Mouse (Mus musculus) kidney, embryonic 16.5 days (tissue): ENCODE results near the gene Yy1. TPM values are rescaled to one million over a fixed set of nuclear protein-coding genes. Genes with fewer than 3 reads are reported as not detected.

Experiments
- ATAC-seq: fragments of 200-750 bp; cut with Nextera tagmentation; 2 replicates; pipeline ENCODE4 v1.8.0; 2017; ENCODE audit warnings: moderate TSS enrichment; ENCODE audit not compliant: low FRiP score, low TSS enrichment
- H3K27ac ChIP-seq: fragments of 300-500 bp; sonication (generic); 2 replicates; pipeline ENCODE4 v1.5.1; 2014; ENCODE audit warnings: low read length
- H3K27me3 ChIP-seq: fragments of 300-500 bp; sonication (generic); 2 replicates; pipeline ENCODE4 v1.6.1; 2014; ENCODE audit warnings: low read length, control low read depth, mixed read lengths; ENCODE audit not compliant: insufficient read depth
- H3K36me3 ChIP-seq: fragments of 300-500 bp; sonication (generic); 2 replicates; pipeline ENCODE4 v1.6.1; 2014; ENCODE audit warnings: low read length, control low read depth, mixed read lengths; ENCODE audit not compliant: insufficient read depth
- H3K4me1 ChIP-seq: fragments of 300-500 bp; sonication (generic); 2 replicates; pipeline ENCODE4 v1.6.1; 2014; ENCODE audit warnings: low read length, control low read depth, mixed read lengths; ENCODE audit not compliant: insufficient read depth
- H3K4me2 ChIP-seq: fragments of 300-500 bp; sonication (generic); replicated peaks from 2 replicates; pipeline ENCODE4 v1.6.1; 2014; ENCODE audit warnings: low read depth, low read length
- H3K4me3 ChIP-seq: fragments of 300-500 bp; sonication (generic); 2 replicates; pipeline ENCODE4 v1.5.1; 2014; ENCODE audit warnings: mild to moderate bottlenecking, low read length
- H3K9ac ChIP-seq: fragments of 300-500 bp; sonication (generic); replicated peaks from 2 replicates; pipeline ENCODE4 v1.6.1; 2014; ENCODE audit warnings: low read length
- H3K9me3 ChIP-seq: fragments of 300-500 bp; sonication (generic); 2 replicates; pipeline ENCODE4 v1.6.1; 2016; ENCODE audit warnings: low read length, control low read depth
- WGBS: fragments of 180-500 bp; shearing (Covaris S2); extraction: QIAGEN DNeasy Blood & Tissue Kit; methylation state at CpG from one replicate; pipeline ENCODE4 v1.1.7; 2014; 5-methylcytosine and 5-hydroxymethylcytosine counted together
- polyA plus RNA-seq: library from polyadenylated mRNA; unstranded; fragments of >200 nt; fragmentation: Nextera tagmentation; extraction: Ambion mirVana; gene quantifications from 2 replicates; pipeline ENCODE4 v1.2.1, GENCODE M21; 2015

The Yy1 gene
- polyA plus RNA-seq, 1 experiment from 2014 or later, result 16.9 TPM

DNA sequence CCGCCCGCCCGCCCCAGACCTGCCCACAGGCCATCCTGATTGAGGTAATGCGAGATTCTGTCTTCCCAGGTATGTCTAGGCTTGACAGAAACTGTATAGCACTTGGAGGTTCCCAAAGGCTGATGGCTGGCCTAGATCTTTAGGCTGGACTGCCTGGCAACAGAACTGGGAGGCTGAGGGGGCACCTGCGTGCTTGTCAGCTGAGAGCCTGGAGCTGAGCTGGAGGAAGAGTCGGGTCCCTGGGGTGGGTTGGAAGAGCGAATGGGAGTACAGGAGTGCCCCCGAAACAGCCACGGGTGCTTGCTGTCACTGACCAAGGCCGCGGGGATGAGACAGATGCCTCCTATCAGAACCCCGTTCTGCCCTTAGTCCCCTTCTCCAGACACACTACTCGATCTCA, 34.1 kb upstream of the Yy1 start:
- Histone ChIP-seq H3K36me3 (no peaks in the 10 kb centered on the region), H3K4me2 (no peak overlapping the region), H3K27ac (no peak overlapping the region), H3K9me3 (no peaks in the 10 kb centered on the region), H3K4me1 (peaks cover 8% of the 10 kb centered on the region), H3K9ac (no peak overlapping the region), H3K4me3 (no peak overlapping the region), H3K27me3 (no peaks in the 10 kb centered on the region)
- ATAC-seq, result no peak
- 84% methylated on average over 13 of the region's 13 CpGs for WGBS

GRCm38 (mm10) chr12:108759266-108759665, 33.5 kb upstream of the Yy1 start:
- Histone ChIP-seq H3K27me3 (no peaks in the 10 kb centered on the region), H3K4me1 (peaks cover 8% of the 10 kb centered on the region), H3K9ac (no peak overlapping the region), H3K36me3 (no peaks in the 10 kb centered on the region), H3K4me3 (no peak overlapping the region), H3K27ac (no peak overlapping the region), H3K4me2 (no peak overlapping the region), H3K9me3 (no peaks in the 10 kb centered on the region)
- no peak for ATAC-seq
- WGBS, result 81% methylated on average over 11 of the region's 11 CpGs

DNA sequence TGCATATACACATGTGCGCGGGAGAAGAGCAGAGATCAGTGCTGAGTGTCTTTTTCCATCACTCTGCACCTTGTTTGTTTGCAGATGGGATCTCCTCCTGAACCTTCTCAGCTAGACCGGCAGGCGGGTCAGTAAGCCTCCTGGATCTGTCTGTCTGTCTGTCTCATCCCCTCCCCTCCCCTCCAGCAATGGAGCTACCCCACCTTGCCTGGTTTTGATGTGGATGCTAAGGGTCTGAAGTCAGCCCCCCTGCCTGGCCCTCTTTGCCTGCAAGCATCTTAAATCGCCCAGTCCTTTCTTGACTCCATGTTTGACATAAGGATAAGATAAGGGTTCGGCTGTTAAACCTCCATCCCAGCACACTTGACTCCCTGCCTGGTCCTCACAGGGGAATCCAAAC, 32.8 kb upstream of the Yy1 start:
- Histone ChIP-seq H3K4me3 (no peak overlapping the region), H3K9ac (0 out of 2 replicates have a peak overlapping the region, but pooled peaks have one; percentile 25), H3K9me3 (no peaks in the 10 kb centered on the region), H3K4me1 (peaks cover 10% of the 10 kb centered on the region), H3K4me2 (no peak overlapping the region), H3K27ac (no peak overlapping the region), H3K27me3 (no peaks in the 10 kb centered on the region), H3K36me3 (no peaks in the 10 kb centered on the region)
- WGBS, result 83% methylated on average over 6 of the region's 6 CpGs
- ATAC-seq, result no peak

- Histone ChIP-seq H3K9me3 (no peaks in the 10 kb centered on the region), H3K4me1 (peaks cover 15% of the 10 kb centered on the region), H3K27me3 (no peaks in the 10 kb centered on the region), H3K36me3 (no peaks in the 10 kb centered on the region), H3K27ac (no peak overlapping the region; the same call in 1 of the 2 replicates), H3K9ac (no peak overlapping the region), H3K4me3 (no peak overlapping the region), H3K4me2 (no peak overlapping the region)
- ATAC-seq, result no peak
- WGBS, result 70% methylated on average over 9 of the region's 9 CpGs
These were observed 32.2 kb upstream of the Yy1 start for GRCm38 (mm10) chr12:108760500-108761020.

- no peak for ATAC-seq
- Histone ChIP-seq H3K9ac (no peak overlapping the region), H3K4me2 (no peak overlapping the region), H3K4me1 (peaks cover 21% of the 10 kb centered on the region), H3K4me3 (no peak overlapping the region), H3K36me3 (no peaks in the 10 kb centered on the region), H3K9me3 (no peaks in the 10 kb centered on the region), H3K27me3 (no peaks in the 10 kb centered on the region), H3K27ac (peak overlapping the region; percentile 27)
- 55% methylated on average over 4 of the region's 4 CpGs for WGBS
These were observed 31.6 kb upstream of the Yy1 start for GRCm38 (mm10) chr12:108761209-108761608.

DNA sequence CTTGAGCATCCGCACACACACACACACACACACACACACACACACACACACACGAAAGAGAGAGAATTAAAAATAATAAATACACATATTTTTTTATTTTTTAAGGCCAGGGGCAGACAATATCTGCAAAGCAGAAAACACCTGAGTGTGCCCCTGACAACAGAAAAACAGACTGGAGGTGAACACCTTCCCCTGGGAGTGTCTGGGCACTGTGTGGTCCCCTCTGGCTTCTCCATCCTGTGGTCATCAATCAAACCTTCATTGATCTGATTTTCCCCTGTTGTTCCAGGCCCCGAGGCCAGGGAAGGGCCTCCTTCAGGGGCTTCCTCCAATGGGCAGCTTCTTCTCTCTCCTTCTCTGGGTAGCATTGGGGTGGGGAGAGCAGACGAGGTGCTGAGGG, 31.1 kb upstream of the Yy1 start:
- Histone ChIP-seq H3K4me1 (peaks cover 25% of the 10 kb centered on the region), H3K27ac (no peak overlapping the region), H3K4me3 (no peak overlapping the region), H3K9me3 (no peaks in the 10 kb centered on the region), H3K4me2 (no peak overlapping the region), H3K9ac (no peak overlapping the region), H3K36me3 (no peaks in the 10 kb centered on the region), H3K27me3 (no peaks in the 10 kb centered on the region)
- 62% methylated on average over 4 of the region's 4 CpGs for WGBS
- no peak for ATAC-seq

DNA sequence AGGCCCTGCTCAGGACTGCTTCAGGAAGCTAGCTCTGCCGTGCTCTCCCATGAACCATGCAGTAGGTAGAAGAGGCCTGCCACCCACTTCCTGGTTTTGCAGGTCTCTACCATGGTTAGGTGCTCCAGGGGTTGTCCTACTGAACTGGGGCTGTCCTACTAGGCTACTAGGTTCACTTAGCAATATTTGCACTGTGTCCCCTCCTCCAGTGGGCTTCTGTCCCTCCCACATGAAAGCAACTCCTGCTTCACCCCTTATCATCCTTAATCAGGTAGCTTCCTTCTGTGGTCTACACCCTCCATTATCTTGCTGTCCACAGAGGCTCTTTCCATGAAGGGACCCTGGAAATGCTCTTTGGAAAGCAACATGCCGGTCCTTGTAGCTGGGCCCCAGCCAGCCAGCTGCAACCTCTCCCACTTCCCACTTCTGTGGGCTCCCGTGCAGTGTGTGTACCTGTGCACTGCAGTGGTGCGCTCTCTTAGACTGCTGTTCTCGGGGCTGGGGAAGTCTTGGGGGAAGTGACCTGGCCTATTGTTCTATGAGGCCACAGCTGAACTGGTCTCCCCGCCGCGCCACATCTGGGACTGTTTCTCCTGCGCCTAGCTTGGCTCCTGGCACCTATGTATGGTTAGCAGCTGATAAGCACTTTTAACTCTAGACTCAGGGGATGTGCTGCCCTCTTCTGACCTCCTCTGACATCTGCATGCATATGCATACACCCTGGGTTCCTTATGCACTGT, 29.5 kb upstream of the Yy1 start:
- no peak overlapping the region for H3K9ac ChIP-seq
- no peaks in the 10 kb centered on the region for H3K9me3 ChIP-seq
- no peak overlapping the region for H3K27ac ChIP-seq
- WGBS, result 73% methylated on average over 9 of the region's 9 CpGs
- peaks cover 22% of the 10 kb centered on the region for H3K4me1 ChIP-seq
- H3K4me3 ChIP-seq, result no peak overlapping the region
- no peak overlapping the region for H3K4me2 ChIP-seq
- H3K27me3 ChIP-seq, result no peaks in the 10 kb centered on the region
- H3K36me3 ChIP-seq, result no peaks in the 10 kb centered on the region
- no peak for ATAC-seq

- no peaks in the 10 kb centered on the region for H3K9me3 ChIP-seq
- peaks cover 21% of the 10 kb centered on the region for H3K4me1 ChIP-seq
- peak overlapping the region; percentile 49 for H3K4me3 ChIP-seq
- H3K36me3 ChIP-seq, result no peaks in the 10 kb centered on the region
- no peaks in the 10 kb centered on the region for H3K27me3 ChIP-seq
- H3K4me2 ChIP-seq, result peak overlapping the region; percentile 77
- peak overlapping the region; percentile 96 for H3K27ac ChIP-seq
- WGBS, result 56% methylated on average over 22 of the region's 22 CpGs
- ATAC-seq, result no peak
- H3K9ac ChIP-seq, result peak overlapping the region; percentile 68
These were observed 27.7 kb upstream of the Yy1 start for GRCm38 (mm10) chr12:108764917-108765678.

DNA sequence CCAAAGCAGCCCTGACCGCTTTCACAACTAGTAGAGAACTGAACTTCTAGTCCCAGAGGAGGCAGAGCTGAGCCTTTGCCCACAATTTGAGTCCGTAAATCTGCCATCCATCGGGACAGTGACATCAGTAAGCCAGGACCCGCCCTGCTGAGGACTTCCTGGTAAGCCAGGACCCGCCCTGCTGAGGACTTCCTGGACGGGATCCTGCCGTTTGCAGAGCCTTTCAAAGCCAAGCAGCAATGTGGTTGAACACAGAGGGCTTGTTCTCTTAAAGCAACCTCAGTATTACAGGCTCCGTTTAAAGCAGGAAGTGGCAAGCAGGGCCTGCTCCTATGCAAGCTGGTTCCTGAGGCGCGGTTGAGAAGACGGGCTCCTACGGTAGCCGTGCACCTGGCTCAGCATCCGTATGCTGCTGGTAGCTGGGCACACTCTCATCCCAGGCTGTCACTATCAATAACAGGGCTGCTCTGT, 27.0 kb upstream of the Yy1 start:
- Histone ChIP-seq H3K36me3 (no peaks in the 10 kb centered on the region), H3K27ac (peak overlapping the region; percentile 96), H3K9me3 (no peaks in the 10 kb centered on the region), H3K9ac (peak overlapping the region; percentile 68), H3K4me1 (peaks cover 21% of the 10 kb centered on the region), H3K4me3 (peak overlapping the region; percentile 49), H3K27me3 (no peaks in the 10 kb centered on the region), H3K4me2 (peak overlapping the region; percentile 77)
- WGBS, result 8% methylated on average over 14 of the region's 14 CpGs
- ATAC-seq, result peak; percentile 89
